Mouse (Mus musculus) frontal cortex, postnatal 14 days (tissue): ENCODE measurements around the gene Wipf2.
A peak's percentile ranks its signal among the peaks of the same experiment; 100 is the strongest.
"Not testable (repeated sequence)": the region's sequence is repeated elsewhere in the genome, so short reads cannot be mapped to it uniquely, and the experiment has no call there.

Experiments
- DNase-seq, 2 experiments: peaks; one replicate each; pipeline ENCODE4 v3.0.0; 2022; ENCODE audit warnings: low spot score in 2 of 2

Gene Wipf2

GRCm38 (mm10) chr11:98863028-98863750 is at the start of gene Wipf2:
Gene Wipf2, plus strand, starts transcription at chr11:98863638.
- peak; percentile 92 to 96 for DNase-seq

GRCm38 (mm10) chr11:98816706-98817239 is 46.7 kb upstream of the Wipf2 start:
- no peak for DNase-seq

GRCm38 (mm10) chr11:98820968-98821367 is 42.5 kb upstream of the Wipf2 start:
- DNase-seq: no peak

GRCm38 (mm10) chr11:98826071-98826470 is 37.4 kb upstream of the Wipf2 start:
- not testable (repeated sequence) for DNase-seq

- DNase-seq: no peak
These were observed 35.6 kb upstream of the Wipf2 start for GRCm38 (mm10) chr11:98827877-98828276.

GRCm38 (mm10) chr11:98829091-98829775 is 34.2 kb upstream of the Wipf2 start:
- DNase-seq: no peak

- no peak for DNase-seq
These were observed 33.6 kb upstream of the Wipf2 start for GRCm38 (mm10) chr11:98829875-98830274.

GRCm38 (mm10) chr11:98835296-98835695 is 28.1 kb upstream of the Wipf2 start:
- no peak for DNase-seq

- DNase-seq: no peak
These were observed 27.7 kb upstream of the Wipf2 start for GRCm38 (mm10) chr11:98835725-98836124.

GRCm38 (mm10) chr11:98836128-98836527 is 27.3 kb upstream of the Wipf2 start:
- no peak for DNase-seq

- DNase-seq: peak in 1 of 2 experiments; percentile 73
These were observed 26.7 kb upstream of the Wipf2 start, which contains the start of gene Rapgefl1 for GRCm38 (mm10) chr11:98836651-98837141. Gene Rapgefl1, plus strand, starts transcription at chr11:98836785.

GRCm38 (mm10) chr11:98837231-98837704 is 26.2 kb upstream of the Wipf2 start:
- no peak for DNase-seq

GRCm38 (mm10) chr11:98837917-98838316 is 25.5 kb upstream of the Wipf2 start:
- DNase-seq: no peak

- no peak for DNase-seq
These were observed 24.9 kb upstream of the Wipf2 start for GRCm38 (mm10) chr11:98838512-98838911.

GRCm38 (mm10) chr11:98839402-98839801 is 24.0 kb upstream of the Wipf2 start:
- no peak for DNase-seq

- DNase-seq: no peak
These were observed 23.5 kb upstream of the Wipf2 start for GRCm38 (mm10) chr11:98839897-98840296.

- no peak for DNase-seq
These were observed 17.4 kb upstream of the Wipf2 start for GRCm38 (mm10) chr11:98846016-98846415.

GRCm38 (mm10) chr11:98846865-98847604 is 16.4 kb upstream of the Wipf2 start:
- DNase-seq: no peak

- no peak for DNase-seq
These were observed 14.1 kb upstream of the Wipf2 start for GRCm38 (mm10) chr11:98849196-98849894.

GRCm38 (mm10) chr11:98850100-98851093 is 13.0 kb upstream of the Wipf2 start:
- no peak for DNase-seq
